Mouse (Mus musculus) testis, postnatal 10 days (tissue): ENCODE results near the gene Nop9.
A peak's percentile ranks its signal among the peaks of the same experiment; 100 is the strongest.

Source experiments
- DNase-seq: peaks from one replicate; pipeline ENCODE4 v3.0.0; 2021; ENCODE audit warnings: low spot score

Gene Nop9

DNA sequence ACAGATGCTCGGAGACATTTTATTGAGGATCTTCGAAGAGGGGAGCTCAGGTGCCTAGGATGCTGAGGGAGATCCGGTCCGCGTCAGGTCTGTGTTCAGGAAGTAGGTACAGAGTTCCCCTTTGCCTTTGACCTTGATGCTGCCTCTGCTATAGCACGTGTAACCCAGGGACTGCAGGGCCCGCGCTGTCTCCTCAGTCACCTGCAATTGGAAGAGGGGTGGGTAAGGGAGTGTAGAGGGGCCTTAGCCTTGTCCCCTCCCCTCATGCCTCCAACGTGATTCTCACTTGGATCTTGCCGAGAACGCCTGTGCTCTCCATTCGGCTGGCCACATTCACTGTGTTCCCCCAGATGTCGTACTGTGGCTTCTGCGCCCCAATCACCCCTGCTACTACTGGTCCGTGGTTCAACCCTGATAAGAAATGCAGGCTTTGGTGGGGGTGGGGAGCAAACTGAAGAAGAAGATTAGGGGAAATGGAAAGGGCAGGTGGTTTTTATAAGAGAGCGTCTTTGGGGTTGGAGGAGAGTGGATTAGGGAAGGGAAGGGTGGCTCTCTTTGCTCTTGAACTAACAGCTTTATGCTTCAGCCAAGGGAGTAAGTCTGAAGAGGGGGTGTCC, 23.7 kb downstream of the Nop9 start:
- no peak for DNase-seq

DNA sequence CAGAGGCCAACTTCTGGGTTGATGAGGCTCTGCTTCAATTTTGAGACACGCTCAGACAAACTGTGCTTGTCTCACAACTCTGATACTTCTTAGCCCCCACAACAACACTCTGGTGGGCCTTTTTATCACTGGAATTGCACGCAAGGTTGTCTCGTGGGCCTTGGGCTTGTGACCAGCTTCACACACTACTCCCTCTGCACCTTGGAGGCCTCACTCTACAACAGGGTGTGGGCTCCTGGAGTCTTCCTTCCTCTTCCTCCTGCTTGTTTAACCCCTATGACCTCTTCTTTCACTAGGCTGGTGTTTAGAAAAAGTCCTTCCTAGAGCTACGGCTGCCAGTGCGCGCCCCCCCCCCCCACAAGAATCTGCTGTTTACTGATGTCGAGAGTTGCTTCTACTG, 31.2 kb downstream of the Nop9 start:
- peak; percentile 27 for DNase-seq

DNA sequence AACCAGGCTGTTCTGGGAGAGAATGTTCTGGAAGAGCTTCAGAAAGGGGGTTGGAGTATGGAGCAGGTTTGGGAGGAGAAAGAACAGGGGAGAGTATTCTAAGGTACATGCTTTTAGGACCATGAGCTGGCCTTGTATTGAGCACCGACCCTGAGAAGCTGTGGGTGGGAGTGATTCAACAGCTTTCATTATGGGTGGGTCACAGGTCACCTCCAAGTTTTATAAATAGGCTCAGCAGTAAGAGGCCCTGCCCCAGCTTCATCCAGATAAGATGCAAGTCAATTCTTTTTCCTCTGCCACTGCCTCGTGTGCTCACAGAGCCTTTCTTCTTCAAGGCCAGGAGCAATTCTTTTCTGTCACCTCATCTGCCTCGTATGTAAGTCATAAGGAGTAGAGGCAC, 31.7 kb downstream of the Nop9 start:
- peak; percentile 33 for DNase-seq

DNA sequence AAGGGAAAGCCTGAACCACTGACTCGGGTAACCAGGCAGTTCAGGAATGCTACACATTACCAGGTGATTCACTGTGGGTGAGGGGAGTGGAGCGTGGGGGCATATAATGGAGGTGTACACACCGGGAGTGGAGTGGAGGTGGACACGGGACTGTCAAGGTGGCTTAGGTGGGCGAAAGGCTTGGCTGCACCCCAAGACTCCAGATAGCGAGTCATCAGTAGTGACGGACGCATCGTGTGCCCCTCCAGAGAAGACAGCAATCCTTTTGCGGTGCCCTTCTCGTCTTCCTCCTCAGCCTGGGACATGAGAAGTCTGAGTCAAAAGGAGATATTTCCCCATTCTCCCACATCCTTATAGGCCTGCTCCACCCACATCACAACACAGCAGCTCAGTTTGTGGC, 32.3 kb downstream of the Nop9 start:
- DNase-seq = peak; percentile 39

DNA sequence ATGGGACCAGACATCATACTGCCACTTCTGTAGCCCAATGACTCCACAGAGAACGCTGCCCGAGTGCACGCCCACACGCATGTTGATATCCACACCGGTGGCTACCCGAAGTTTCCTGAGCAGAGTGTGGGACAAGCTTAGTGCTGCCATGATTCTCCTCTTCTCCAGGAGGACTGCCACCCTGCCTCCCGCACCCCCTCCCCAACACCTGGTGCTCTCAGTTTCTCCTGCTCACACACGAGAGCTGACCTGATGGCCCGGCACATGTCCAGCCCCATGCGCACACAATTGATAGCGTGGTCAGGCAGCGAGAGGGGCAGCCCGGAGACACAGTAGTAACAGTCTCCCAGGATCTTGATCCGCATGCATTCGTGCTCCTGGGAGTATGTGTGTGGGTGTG, 33.2 kb downstream of the Nop9 start:
- DNase-seq = peak; percentile 39

DNA sequence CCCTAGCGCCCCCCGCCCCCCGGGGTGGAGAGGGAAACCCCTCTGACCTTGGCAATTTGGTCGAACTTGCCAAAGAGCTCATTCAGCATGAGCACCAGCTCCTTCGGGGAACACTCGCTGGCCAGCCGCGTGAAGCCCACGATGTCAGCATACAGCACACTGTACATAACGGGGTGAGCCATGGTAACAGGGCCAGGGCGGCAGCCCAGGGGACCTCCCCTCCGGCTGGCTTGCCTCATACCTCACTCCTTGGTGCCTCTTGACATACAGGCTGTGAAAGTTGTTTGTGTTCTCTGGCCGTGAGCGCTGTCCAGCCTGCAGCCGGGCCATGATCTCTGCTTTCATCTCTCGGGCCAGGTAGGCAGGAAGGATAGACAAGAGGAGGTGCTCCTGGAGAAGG, 34.2 kb downstream of the Nop9 start:
- DNase-seq = peak; percentile 47

DNA sequence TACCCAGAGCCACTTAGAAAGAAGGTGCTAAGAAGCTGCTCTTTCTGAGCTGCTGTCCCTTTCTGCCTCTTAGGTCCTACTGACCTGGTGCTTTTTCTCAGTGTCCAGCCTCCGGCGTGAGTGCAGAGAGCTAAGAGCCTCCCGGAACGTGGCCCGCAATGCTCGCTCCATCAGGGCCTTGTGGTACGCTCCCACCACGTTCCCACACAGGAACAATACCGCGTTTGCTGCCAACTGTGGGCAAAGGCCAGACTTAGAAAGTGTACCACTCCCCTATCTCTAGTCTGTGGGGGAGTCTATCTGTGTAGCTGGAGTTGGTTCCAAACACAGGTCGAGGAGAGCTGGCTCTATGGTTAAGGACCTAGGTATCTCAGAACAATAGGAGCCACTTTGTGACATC, 35.2 kb downstream of the Nop9 start:
- DNase-seq = peak; percentile 45

DNA sequence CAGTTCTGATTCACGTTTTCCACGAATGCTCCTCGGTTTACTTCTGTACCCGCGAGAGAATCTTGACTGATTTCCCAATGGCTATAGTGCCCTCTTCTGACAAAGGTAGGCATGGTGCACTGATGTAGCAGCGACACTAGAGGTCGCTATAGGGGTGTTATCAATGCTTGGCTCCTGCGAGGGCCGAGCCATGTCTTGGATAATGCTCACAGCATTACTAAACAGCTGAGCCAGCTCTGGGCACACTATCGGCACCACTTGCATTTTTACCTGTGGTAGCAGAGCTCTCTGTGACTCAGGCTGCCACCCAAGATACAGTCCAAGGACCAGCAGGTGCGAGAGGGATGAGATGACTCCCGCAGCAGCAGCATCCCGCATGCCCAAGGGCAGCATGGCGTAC, 35.8 kb downstream of the Nop9 start:
- peak; percentile 58 for DNase-seq

DNA sequence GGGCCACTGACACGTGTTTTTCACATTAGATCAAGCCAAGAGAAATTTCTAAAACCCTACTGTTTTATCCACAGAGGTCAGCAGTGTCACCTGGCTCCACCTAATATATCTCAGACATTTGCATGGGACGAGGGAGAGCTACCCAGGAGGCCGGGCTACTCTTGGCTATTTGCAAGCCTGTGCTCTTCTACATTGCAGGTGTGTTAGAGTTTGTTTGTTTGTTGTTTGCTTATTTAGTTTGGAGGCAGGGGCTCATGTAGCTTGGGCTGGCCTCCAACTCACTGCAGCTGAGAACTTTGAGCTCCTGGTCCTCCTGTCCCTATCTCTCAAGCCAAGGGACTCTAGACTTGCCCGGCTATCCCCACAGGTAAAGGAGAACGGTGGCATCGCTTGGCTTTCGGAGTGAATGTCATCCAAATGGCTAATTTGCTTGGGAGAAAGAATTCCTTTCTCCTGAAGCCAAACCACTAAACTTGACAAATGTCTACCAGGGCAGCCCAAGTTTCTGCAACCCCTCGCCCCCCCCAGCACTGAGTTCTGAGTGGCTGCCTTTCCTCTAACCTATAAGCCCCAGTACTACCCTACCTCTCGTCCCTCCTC, 37.0 kb downstream of the Nop9 start:
- DNase-seq = peak; percentile 40

DNA sequence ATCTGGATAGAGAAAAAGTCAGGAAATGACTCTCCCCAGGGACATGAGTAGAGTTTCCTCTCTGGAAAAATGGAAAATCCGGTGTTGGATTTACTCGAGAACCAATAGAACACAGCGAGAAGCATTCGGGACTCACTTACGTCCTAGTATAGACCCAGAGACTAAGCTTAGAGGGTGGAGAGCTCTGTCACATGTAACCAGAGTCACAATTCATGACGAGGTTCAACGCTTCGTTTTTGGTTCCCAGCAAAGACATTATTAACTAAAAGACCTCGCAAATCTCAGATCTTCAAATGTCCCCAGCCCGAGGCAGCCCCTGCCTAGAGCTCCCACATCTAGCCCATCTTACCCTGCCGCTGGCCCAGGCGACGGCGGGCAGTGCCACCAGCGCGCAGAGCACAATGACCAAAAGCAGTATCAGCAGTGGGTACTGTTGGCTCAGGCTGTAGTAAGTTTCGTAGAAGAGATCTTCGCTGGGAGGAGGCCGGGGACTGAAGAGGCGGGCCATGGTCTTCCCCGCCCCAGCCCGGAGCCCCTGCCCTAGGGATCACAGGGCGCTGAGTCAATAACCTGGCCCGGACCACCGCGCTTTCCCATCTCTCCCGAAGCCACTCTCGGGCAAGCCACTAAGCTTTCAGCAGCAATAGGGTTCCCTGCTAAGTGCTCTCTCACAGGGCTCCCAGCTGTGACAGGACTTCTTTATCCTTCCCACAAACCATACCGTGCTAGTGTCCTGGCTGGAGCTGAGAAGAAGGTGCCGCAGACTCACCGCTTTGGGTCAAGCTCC, 37.9 kb downstream of the Nop9 start:
- peak; percentile 50 for DNase-seq

DNA sequence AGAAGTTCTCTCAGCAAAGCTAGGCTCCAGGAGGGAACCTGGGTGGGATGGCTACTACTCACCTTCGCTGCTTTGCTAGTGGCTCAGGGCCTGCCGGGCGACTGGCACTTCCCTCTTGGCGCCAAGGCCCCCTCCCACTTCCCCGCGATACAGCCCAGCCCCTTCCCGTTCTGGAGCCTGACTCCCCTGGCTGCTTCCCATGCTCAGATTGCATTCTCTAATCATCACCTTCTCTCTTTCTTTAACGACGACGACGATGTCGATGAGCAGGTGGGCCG, 38.4 kb downstream of the Nop9 start, which contains the start of gene Adcy4:
Gene Adcy4, minus strand, starts transcription at position 138 of the 278 bp plus-strand sequence.
- DNase-seq = peak; percentile 43

DNA sequence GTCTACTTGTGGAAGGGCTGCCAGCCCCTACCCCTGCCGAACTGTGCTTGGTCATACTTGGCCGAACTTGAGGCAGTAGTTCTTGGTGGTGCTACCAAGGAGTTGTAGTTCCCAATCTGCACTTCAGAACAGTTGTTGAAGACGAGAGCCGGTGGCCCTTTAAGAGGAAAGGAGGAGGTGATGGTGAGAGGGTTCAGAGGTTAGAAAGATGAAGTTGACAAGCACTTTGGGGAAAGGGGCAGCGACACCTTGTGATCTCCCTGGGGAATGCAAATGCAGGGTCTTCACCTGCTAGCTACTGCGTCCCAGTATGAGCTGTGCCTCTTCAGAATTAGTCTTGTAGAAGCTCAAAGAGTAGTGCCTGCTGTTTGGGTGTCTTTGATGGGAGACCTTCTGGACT, 39.7 kb downstream of the Nop9 start:
- DNase-seq = no peak

DNA sequence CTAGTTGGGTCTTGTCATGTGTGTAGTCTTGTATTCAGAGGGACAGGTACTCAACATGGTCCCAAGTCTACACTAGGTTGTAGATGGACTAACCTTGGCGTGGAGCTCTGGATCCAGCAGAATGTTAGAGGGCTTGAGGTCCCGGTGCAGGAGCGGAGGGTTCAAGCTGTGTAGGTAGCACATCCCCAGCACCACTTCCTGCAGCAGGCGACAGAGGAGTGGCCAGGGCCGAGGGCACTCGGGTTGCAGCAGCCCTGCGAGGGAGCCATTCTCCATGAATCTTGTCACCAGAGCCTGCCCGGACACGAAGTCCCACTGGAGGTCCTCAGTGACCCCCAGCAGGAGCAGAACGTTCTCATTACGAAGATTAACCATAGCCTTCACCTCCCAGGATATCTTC, 42.2 kb downstream of the Nop9 start:
- DNase-seq = peak; percentile 43

DNA sequence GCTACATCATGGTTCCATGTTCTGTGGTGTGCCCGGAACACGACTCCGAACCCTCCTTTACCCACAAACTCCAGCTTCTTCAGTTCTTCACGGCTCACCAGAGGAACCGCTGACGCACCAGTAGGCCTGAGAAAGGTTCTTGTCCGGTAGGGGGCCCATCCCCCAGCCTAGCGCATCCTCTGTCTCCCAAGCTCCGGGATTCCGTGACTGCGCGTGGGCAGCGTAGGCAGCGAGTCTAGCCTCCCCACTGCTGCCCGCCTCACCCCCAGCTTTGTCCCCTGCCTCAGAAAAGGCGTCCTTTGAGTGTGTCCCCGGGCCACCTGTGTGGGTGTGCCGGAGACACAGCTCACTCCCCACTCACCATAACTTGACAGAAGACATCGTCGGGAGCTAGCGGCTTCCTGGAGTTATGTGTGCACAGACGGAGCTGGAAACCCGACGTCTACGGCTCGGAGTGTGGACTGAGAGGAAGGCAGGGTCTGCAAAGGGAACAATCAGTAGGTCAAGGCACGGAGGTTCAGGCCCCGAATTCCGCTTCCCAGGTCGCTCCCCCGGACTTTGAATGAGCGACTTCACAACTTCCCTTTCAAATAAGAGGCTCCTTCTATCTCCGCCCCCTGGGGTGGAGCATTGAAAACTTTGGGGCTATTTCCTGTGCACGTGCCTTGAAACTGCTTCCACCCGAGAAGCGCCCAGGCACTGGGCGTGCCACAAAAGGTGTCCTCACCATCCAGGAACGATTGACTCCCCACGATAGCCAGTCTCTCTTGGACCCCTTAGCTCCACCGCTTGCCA, 43.0 kb downstream of the Nop9 start, which contains the start of gene Ripk3:
Gene Ripk3, minus strand, starts transcription at position 610 of the 795 bp plus-strand sequence.
- peak; percentile 64 for DNase-seq

DNA sequence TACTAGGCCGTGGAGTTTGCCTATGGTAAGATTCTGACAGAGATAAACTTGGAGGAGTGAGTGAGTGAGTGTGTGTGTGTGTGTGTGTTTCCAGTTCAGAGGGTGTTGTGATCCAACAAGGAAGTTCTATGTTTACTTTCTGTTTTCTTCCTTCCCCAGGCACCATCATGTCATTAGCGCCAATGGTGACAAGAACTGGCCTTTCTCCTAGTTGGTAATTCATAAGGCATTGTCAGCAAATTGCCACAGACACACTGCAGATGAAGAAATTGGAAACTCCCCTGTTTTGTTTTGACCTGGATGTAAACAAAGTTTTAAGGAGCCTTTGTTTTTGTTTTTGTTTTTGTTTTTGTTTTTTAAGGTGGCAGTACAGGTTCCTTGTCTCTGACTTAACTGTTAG, 48.0 kb downstream of the Nop9 start:
- DNase-seq = no peak

DNA sequence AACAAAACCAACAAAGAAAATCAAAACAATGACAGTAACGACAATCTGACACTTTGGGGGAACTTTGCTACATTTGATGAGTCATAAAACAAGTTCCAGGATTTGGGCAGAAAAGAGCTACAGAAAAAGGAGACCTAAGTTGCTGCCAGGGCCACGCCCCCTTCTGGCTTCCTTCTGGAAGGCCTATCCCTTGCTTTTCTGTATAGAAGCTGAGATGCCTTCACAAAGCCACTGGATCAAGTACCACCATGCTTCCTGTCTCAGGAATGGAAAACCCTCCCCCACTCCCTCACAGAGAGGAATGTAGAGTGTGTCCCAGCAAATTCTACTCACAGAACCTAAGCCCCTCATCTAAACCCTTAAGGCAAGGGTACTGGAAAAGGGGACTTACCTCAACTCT, 48.5 kb downstream of the Nop9 start:
- peak; percentile 60 for DNase-seq

DNA sequence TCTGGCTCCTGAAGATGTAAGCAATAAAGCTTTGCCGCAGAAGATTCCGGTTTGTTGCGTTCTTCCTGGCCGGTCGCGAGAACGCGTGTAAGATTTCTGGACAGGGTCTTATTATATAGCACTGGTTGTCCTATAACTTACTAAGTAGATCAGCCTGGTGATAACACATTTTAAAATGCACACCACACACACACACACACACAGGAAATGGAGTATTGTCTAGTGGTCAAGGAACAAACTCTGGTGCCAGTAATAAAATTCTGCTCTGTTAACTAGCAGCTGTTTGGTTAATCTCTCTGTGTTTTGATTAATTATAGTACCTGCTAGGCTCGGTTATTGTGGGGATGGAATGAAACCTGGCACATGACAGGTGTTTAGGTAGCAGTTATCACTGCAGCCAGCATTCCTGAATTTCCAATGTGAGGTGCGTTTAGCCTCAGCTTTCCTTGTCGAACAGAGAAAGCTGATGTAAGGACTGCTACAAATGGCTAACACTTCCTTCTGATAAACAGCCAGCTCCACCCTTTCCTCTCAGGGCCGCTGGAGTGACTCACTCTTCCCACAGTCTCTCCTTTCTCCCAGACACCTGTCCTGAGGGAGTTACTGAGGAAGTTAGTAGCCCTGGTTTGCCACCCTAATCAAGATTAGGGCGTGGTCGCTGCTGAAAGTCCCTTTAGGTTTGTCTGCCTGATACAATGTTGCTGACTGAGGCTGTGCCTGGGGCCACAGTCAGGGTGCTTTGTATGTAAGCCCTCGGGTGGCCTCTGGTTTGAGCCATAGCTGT, 50.1 kb downstream of the Nop9 start:
- peak; percentile 40 for DNase-seq
